In the genomic region with DNA sequence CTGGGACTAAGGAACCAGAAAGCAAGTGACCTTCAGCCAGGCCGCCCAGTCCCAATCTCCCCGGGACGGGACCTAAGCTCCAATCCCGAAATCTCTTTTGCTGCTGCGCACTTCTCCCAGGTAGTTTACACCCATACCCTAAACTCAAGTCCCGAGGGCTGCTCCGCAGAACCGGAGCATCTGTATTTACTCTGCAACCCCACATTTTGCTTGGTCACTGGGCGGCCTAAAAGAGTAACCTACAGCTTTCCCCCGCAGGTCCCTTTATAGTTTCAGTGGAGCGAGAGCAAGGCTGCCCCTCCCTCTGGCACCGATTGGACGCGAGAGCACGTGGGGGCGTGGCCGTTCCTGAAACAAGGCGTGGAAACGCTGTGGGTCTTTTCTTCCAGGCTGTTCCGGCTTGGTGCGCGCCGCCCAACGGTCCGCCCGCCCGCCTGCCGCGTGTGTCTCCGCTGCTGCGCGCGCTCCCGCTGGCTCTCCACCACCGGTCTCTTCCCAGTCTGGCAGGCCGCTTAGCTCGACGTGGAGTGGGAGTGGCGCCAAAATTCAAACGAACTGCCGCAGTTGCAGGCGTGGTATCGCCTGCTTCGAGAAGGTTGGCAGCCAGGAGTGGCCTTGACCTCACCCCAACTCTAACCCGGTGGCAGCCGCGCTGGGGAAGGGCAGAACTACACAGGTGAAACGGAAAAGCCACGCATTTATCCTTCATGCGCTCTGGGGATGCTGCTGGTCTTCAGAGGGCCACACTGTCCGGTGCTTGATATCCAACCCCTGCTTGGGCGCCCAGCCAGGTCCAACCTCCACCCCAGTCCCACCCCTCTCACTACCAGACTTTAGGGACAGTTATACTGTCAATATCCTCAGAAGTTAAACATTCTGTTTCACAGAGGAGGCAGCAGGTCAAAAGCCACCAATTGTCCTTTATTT, we compare ENCODE assay signal across 8 mouse cellular contexts. TPM values are rescaled to one million over a fixed set of nuclear protein-coding genes. Genes with fewer than 3 reads are reported as not detected.
DNase-seq lines count a peak whose midpoint lies in the region; ATAC-seq lines count a peak whose summit lies in the region.
"Not testable (repeated sequence)": the region's sequence is repeated elsewhere in the genome, so short reads cannot be mapped to it uniquely, and the experiment has no call there.

No protein-coding gene starts in this region.

- H3K4me1 ChIP-seq in hindbrain, embryonic 16.5 days (ENCODE audit: control insufficient read depth, insufficient read depth, low read depth, low read length) = not testable (repeated sequence)

- peak overlapping the region; percentile 51 for H3K9ac ChIP-seq in hindbrain, embryonic 16.5 days (ENCODE audit: low read depth, low read length)

- peak; percentile 99 for DNase-seq in ZHBTc4 (ENCODE audit: low read depth, low spot score)
- peak; percentile 55 to 82 for DNase-seq in cerebellum, postnatal 4 days (ENCODE audit: low spot score in 2 of 2)
- DNase-seq in gastrocnemius, adult 18-20 months (ENCODE audit: low spot score) = peak; percentile 84
- DNase-seq in left cerebral cortex, adult 11 months (ENCODE audit: low spot score) = peak; percentile 56
- peak; percentile 91 for DNase-seq in lung, postnatal 36 days
- peak; percentile 87 for DNase-seq in retina, embryonic 14.5 days (ENCODE audit: low spot score)
- peak; percentile 69 to 79 for DNase-seq in thymus, postnatal 36 days

- not testable (repeated sequence) for H3K27me3 ChIP-seq in hindbrain, embryonic 16.5 days (replicated peaks; ENCODE audit: control insufficient read depth, insufficient read depth, low read length)

- not testable (repeated sequence) for H3K9me3 ChIP-seq in hindbrain, embryonic 16.5 days (ENCODE audit: control insufficient read depth, low read length)

- 2% methylated on average over 36 of the region's 52 CpGs for WGBS in hindbrain, embryonic 16.5 days

- H3K36me3 ChIP-seq in hindbrain, embryonic 16.5 days (ENCODE audit: control insufficient read depth, insufficient read depth, low read length) = not testable (repeated sequence)

- H3K4me3 ChIP-seq in hindbrain, embryonic 16.5 days (ENCODE audit: low read length) = peak overlapping the region; percentile 47

- ATAC-seq in hindbrain, embryonic 16.5 days = peak; percentile 99

- peak overlapping the region; percentile 76 for H3K4me2 ChIP-seq in hindbrain, embryonic 16.5 days (ENCODE audit: low read length)

- H3K27ac ChIP-seq in hindbrain, embryonic 16.5 days (ENCODE audit: low read depth, low read length) = not testable (repeated sequence)

RNA-seq across cellular contexts. Expression of gene Trim43c, which starts 19.9 kb away (rescaled TPM):
- total RNA-seq in gastrocnemius, adult 18-20 months (2021) = not detected
- polyA plus RNA-seq in hindbrain, embryonic 16.5 days (2015; fragmentation: Nextera tagmentation; extraction: Ambion mirVana) = not detected in 2 replicates
